Mouse (Mus musculus) forelimb bud, embryonic 11.5 days (tissue): Measurements from ENCODE around the gene Emilin2.

ENCODE experiments used
- DNase-seq: peaks from one replicate; pipeline ENCODE4 v3.0.0-alpha.2; 2012; ENCODE audit warnings: low read depth, low spot score

Gene Emilin2

DNA sequence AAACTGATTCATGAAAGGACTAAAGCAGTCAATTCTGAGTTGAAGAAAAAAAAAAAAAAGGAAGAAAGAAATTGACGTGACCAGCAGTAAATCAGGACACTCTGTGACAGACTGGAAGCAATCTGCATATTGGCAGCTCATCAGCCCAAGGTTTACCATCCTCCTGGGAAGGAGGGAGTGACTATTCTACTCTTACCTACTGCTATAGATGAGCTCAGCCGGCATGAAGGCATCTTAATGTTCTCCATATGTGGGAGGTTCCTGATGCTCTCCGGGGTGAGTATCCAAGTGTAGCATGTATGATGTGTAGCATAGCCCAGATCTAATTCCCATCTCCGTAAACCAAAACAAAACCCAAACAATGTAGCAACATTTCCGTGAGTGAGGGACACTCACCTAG is 10.4 kb downstream of the Emilin2 start:
- DNase-seq: no peak

DNA sequence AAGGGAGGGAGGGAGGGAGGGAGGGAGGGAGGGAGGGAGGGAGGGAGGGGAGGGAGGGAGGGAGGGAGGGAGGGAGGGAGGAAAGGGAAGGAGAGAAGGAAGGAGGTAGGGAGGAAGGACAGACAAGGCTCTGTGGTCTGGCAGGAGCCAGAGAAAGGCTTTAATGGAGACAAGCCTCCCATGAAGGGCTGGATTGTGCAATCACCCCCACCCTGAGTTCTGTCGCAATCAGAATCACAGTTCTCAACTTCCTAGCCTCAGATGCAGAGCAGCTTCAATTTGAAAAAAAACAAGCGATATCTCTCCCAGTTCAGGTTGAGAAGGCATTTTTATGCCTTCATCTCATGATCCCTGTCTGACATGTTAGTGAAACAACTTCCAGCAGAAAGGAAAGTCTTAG is 11.4 kb downstream of the Emilin2 start:
- DNase-seq: no peak

DNA sequence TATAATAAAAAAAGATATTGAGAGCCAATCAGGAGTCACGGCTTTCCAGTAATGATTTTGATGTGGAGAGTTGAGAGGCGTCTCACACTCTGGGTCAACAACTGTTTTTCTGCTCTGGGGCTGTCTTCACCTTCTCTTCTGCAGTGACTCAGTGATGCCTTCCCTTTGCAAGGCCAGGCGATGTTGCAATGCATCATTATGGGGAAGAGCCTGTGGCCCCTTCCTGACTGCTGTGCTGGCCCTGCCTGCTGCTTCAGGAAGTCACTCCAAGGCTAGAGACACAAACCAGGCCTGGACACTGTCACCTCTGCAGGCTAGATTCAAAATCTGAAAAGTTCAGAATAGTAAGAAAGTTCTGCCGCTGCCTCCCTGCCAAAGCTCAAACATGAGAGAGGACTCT is 11.9 kb downstream of the Emilin2 start:
- DNase-seq: no peak

DNA sequence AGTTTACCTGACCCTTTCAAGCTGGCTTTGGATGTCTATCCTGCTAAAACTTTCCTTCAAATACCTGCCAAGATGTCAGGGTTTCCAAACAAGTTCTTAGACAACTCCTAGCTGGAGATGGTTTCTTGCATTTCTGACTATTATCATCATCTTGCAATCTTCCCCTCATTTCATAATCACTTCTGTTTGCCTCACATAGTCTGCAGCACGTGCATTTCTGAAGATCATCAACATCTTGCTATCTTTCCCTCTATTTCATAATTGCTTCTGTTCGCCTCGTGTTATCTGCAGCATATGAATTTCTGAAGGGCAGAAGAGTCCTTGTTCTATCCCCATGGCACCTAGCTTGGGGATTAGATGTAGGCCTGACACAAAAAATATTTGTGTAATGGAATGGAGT is 17.2 kb downstream of the Emilin2 start:
- no peak for DNase-seq

DNA sequence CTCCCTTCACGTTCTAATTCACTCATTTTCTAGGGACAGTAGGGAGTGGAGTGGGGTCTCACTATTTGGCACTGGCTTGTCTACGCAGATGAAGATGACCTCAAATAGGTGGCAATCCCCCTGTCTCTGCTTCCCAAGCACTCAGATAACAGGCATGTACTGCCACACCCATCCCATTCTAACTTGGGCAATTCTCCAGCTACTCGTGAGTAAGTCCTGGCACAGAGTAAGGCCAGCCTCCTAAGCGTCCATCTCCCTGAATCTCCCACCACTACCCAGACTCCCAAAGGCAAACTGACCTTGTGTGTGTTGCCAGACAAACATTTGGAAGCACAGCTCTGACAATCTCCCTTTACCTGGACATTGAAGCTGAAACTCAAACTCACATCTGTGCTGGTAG is 18.9 kb downstream of the Emilin2 start:
- DNase-seq: no peak

DNA sequence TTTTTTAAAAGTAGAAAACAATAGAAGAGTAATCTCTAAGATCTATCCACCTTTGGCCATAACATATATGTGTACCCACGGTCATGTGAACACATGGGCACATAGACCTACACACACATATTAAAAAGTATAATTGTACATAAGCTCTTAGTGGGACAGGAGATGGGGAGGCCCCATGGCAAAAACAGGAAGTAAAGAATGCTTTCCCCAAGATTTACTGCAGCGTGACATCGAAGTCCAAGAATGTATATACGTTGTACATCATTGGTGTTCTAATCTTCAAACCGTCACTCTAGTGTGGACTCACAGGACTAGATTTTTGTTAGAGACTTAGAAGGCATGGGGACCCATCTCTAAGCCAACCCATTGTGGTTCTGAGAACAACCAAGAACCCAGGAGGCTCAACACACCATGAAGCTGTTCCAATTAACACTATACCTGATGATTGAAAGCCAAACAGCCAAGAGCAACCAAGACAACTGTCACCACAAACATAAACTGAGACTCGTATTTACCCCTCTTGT is 19.8 kb downstream of the Emilin2 start:
- DNase-seq: no peak

DNA sequence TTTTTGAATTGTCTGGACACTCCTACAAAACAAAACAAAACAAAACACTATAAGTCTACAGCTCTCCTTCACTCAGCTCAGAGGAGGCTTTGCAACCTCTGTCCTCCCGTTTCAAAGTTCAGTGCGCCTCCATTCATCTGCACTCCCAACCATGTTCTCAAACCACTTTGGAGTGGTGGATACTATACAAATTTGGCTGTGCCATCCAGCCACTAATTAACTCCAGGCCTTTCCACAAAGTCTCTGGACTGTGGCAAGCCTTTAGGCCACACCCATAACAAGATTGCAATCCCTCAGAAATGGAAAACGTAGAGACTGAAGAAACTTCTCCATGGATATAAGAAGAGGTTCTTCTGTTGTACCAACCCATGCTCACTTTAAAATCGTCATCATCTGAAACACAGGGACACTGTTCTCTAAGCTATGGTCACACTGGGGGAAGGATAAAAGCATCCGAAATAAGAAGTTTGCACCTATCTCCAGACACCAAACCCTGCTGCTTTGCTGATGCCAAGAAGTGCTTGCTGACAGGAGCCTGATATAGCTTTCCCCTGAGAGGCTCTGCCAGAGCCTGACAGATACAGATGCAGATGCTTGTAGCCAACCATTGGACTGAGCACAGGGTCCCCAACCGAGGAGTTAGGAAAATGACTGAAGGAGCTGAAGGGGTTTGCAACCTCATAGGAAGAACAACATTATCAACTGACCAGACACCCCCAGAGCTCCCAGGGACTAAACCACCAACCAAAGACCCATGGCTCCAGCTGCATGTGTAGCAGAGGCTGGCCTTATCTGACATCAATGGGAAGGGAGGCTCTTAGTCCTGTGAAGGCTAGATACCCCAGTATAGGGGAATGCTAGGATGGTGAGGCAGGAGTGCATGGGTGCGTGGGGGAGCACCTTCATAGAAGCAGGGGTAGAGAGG is 21.0 kb downstream of the Emilin2 start:
- no peak for DNase-seq

DNA sequence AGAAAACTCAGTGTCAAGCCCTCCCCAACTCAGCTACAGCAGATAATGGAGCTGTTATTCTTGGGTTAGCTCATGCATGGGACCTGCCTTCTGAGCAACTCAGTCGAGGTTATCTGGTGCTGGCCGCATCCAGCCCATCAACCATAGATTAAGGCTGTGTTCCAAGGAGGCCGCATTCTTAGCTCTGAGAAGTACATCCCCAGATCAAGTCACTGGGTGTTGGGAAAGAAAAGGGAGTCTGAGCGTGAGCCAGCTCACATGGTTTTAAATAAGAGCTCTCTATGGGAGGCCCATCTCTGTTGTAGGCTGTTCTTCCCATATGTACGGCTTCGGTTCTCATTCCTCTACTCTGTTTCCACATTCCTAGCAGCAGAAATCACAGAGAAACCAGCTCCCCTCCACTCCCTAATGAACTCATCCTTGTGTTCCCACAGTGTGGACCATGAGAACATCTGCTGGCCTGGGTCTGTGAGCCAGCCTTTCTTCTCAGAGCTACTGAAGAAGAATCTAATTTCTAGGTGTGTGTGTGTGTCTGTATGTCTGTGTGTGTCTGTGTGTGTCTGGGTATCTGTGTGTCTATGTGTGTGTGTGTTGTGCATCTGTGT is 22.1 kb downstream of the Emilin2 start:
- no peak for DNase-seq

DNA sequence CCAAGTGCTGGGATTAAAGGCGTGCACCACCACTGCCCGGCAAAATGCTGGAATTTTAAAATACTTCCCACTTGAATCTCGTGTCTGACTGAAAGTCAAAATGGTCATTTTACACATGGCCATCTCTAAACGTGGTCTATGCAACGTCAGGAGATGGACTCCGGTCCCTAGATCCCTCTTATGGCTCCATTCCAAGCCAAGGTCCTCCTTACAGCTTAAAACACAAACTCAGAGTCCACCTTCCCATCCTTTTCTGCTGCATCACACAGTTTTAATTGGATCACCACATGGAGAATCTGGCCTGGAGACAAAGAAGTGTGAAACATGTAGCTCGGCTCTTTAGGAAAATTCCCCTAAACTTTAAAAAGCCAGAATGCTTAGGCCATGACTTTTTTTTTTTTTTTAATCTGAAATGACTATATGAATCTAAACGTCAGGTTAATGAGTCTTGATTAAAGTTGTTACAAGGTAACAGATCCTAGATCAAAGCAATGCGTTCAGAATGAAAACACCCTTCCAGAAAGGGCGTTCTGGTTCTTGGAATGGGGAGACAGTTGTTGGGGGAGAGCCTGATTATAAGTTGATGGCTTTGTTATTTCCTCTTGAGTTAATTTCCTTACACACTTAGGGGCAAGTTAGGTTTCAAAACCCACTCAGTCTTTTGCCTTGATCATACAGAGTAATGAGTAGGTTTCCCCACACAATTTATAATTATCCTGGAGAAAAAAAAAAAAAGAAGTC is 22.8 kb downstream of the Emilin2 start:
- DNase-seq: no peak

DNA sequence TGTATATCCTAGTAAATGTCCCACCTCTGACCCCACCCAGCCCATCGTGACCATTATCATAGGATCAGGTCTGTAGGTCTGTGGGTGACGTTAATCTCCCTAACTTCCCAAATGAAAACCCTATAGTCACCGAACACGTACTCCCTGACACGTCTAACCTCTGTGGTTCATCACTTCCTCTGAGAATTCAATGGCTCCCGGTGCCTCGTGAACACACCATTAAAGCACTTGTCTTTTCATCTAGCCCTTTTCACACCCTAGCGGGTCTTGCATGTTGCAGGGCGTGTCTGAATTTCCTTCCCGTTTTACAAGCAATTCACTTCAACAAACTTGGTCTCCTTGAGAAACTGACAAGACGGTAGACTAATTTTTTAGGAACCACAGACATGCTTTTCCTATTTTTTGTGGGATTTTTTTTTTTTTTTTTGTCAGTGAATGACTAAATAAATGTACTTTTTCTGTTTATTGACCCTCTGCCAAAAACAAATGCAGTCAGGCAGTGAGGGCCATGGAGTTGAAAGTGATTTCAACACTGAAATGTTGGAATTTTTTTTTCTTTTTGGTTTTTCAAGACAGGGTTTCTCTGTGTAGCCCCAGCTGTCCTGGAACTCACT is 23.5 kb downstream of the Emilin2 start:
- DNase-seq: no peak

DNA sequence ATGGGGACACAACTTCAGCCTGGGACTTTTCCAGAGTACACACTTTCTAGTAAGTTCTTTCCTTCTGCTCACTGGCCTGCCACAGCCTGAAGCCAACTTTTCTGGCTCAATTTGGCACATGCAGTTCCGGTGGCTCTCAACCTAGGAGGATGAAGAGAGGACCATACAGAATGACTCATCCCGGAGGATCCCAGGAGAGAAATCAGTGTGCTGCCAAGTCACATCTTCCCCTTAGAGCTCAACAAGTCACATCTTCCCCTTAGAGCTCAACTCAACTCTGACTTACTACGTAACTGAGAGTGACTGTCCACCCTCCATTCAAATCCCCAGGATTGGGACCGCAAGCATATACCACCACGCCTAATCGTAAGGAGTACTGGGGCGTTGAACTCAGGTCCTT is 24.2 kb downstream of the Emilin2 start:
- DNase-seq: no peak

DNA sequence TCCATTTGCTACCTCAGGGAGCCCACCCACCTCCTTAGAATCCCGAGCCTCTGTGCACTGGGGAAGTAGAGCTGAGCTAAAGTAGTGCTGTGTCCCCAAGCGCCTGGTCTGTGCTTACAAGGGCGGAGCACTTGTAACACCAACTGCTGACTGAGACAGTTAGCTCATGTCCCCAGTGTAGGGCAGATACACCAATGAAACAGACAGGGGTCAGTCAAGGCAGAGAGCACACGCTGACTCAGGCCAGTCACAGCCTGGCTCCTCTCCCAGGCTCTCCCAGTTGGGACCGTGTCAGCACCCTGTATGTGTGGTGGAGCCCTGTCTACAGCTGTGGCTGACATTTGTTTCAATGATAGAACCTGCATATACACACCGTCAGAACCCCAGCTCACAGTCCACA is 25.8 kb downstream of the Emilin2 start:
- DNase-seq: no peak

DNA sequence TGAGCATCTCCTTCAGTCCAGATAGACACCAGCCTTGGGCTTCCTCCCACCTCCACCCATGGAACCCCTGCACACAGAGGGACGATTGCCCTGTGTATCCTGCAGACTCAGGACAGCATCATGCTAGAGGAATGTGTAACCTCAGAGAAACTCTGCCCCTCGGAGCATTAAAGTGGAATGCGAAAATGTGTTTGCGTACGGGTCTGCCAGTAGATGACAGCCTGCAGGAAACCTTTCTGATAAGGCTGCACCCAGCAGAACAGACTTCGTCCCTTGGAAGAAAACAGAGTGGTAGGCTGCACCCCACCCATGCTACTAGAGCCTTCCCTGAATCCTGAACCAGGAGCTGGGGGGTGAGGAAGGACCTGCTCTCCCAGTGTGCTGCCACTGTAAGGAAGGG is 26.9 kb downstream of the Emilin2 start:
- DNase-seq: no peak

DNA sequence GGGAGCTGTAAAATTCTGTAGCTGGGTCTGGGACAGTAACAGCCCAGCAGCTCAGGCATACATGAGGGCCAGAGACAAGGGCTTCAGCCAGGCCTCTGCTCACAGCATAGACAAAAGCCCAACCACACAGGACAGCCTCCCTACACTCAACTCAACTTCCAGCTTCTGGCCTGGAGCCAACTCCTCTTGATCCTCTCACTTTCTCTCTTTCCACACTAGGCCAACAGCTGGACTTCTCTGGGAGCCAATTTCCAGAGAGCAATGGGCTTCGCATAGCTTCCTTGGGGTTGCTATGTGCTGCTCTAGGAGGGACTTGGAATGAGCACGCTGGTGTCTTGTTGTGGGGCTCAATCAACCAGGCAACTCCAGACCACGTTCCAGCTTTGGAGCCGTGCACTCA is 28.5 kb downstream of the Emilin2 start:
- no peak for DNase-seq

DNA sequence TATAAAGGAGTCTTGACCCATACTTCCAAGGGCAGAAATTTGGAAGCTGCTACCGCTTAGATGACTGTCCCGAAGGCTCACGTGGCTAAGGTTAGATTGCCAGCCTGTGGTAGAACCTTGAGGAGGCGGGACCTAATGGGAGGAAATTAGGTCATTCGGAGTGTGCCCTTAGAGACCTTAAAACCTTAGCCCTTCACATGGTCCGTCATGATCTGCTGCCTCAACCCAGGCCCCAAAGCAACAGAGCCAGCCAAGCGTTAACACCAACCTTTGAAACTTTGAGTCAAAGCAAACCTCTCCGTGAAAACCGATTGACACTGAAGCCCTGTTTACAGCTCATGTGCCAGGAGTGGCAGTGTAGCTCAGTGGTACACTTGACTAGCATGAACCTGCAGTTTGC is 29.1 kb downstream of the Emilin2 start:
- no peak for DNase-seq

DNA sequence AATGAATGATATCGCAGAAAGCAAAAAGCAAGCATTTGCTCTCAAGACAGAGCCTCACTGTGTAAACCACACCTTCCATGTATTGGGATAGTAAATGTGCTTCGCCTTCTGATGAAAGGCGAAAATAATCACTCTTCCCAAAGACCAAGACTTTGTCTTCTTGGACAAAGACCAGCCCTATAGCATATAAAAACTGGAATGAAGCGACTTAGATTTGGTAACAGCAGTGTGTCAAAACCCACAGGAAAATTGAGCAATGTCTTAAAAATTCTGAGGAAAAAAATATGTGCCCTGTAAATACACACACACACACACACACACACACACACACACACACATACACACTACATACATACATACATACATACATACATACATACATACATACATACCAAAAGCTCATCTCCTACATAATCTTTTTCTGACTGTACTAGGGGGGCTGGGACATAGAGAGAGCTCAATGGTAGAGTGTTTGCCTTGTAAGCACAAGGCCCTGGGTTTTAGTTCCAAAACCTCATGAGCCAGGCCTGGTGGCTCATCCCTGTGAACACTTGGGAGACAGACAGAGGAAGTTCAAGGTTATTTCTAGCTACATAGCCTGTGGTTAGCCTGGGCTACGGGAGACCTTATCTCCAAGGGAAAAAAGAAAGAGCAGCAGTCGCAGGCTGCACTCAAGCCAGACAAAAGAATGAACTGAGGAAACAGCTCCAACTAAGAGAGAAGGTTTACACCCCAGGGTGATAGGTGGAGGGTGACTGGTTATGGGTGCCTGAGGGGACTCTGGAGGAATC is 33.9 kb downstream of the Emilin2 start:
- DNase-seq: no peak

DNA sequence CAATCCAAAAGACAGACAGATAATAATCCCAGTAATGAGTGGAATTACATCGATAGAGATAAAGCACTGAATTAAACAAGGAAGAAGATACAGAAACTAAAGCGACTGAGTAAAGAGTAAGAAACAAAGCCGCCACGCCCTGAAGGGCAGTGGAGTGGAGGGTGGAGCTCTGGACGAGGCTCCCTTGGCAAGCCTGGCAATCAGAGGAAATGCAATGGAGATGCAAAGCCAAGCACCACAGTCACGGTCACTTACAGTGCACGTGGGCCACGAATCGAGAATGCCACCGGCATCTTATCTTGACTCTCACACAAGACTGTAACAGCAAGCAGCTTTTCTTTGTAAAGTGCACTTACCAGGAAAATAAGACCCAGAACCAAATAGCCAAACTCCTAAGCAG is 35.0 kb downstream of the Emilin2 start:
- no peak for DNase-seq

DNA sequence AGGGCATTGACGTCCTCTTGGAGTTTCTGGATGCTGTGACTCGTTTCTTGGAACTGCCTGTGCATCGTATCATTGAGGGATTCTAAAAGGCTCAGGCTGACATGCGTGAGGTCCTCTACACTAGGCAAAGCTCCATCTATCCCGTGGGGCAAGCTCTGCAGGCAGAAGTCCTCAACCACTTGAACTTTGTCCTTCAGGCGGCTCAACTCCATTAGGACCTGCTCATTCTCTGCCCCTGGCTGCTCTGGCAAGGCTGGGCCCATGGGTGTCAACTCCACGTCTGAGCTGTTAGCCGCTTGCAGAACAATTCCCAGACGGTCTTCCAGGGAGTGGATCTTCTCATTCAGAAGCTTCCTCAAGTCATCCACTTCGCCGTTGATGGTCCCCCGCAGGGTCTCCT is 37.9 kb downstream of the Emilin2 start:
- no peak for DNase-seq

DNA sequence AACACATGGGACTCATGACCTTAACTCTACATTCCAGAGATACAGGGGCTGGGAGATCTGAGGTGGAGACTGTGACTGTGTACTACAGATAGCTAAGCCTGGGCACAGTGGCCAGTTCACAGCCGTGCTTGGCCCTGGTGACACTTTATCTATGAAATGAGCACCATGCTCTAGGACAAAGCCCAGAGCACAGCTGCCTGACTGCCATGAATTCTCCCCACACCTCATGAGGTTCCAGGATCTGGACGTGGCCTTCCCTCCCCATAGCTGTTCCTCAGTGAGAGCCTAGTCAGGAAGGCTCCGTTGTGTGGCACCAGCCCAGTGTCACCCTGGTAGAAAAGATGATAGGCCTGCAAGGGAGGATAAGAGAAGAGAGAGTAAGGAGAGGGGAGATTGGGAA is 43.2 kb downstream of the Emilin2 start:
- no peak for DNase-seq

DNA sequence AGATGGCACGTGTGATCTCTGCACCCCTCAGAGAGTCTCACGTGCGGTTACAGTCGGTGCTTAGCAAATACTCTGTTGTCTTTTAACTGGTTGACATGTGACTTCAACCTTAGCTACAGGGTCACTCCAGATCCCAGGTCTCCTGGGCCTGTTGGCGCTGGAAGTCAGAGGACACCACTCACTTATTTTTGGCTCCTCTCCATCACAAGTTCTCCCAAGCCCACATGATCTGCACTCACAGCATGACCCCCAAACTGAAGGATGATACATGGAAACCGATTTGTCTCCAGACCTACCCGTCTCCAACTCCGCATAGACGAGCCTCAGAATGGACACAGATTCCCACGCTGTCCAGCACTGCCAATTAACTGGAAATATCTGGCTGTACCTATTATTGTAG is 43.6 kb downstream of the Emilin2 start:
- DNase-seq: no peak

DNA sequence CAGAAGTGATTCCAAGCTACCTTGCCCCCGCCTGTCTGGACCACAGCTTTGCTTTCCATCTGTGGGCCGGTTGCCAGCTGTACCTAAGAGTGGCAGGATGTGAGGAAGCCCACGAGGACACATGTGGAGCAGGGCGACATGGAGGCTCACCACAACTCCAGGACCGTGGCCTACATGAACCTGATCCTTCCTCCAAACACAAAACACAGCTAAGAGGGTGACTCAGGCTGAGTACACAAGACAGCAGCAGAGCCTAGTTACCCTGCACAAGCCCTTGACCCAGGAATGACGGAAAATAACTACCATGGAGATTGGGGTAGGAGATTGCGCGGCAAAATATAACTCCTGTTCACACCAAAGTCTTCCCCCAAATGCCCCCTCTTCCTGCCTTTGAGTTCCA is 44.4 kb downstream of the Emilin2 start:
- no peak for DNase-seq
